Mouse (Mus musculus) large intestine, adult 2 months (tissue): ENCODE measurements around the gene Ptgis. TPM values are rescaled to one million over a fixed set of nuclear protein-coding genes. Genes with fewer than 3 reads are reported as not detected.

ENCODE experiments used
- DNase-seq: peaks from one replicate; pipeline ENCODE4 v3.0.0-alpha.2; 2012; ENCODE audit warnings: low read depth, low spot score
- WGBS: fragments of 180-500 bp; shearing (Covaris S2); methylation state at CpG from one replicate; pipeline ENCODE4 v1.1.7; 2018; 5-methylcytosine and 5-hydroxymethylcytosine counted together
- polyA plus RNA-seq: library from polyadenylated mRNA; depleted of rRNA; stranded (reverse); fragments of >200 nt; gene quantifications from 2 replicates; pipeline ENCODE4 v1.2.3, GENCODE M21; 2012

The Ptgis gene
- polyA plus RNA-seq, 1 experiment: 8.6 TPM

DNA sequence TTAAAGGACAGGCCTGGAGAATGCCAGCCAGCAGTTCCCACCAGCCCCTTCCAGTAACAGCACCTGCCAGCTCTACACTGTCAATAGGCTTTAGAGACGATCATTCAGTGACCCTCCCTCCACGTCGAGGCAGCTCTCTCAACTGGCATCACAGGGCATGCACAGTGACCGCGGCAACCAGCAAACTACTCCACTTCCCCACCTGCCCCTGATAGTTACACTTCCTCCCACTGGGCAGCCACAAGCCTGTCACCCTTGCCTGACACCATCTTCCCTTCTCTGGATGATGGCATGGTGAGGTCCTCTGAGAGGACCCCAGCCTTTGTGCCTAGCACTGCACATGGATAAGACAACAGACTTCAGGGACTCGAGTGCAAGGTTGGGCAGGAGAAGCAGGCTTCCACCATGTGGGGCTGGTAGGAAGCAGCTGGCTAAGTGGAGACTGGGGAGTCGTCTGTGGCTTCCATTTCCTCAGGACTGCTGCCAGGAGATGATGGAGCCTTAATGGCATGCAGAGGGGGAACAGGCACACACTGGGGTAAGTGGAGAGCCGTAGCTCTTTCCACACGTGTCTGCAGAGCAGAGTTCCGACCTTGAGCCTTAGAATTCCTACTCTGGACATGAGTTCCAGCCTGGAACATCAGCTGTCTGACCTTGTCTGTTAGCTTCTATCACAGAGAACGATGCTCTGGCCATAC is 72.7 kb downstream of the Ptgis start:
- 38% methylated on average over 11 of the region's 11 CpGs for WGBS
- DNase-seq: no peak

DNA sequence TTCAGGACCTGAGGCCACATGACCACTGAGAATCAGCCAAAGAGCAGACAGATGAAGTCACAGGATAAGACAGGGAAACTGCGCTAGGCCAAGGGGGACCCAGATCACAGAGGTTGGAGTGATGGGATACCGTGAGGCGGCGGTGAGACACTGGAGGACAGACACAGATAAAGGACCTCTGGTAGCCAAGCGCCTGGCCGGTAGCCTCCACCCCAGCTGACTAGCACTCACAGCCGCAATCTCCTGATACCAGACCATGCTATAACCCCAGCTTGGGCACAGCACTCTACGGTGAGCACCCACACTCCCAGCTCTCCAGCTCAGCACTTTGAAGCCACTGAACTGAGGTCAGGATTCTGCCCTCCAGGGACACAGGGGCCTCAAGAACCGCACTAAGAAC is 76.8 kb downstream of the Ptgis start:
- 86% methylated on average over 9 of the region's 9 CpGs for WGBS
- no peak for DNase-seq

- DNase-seq: no peak
- 96% methylated on average over 10 of the region's 10 CpGs for WGBS
These were observed 77.3 kb downstream of the Ptgis start for GRCm38 (mm10) chr2:167163134-167163533.

DNA sequence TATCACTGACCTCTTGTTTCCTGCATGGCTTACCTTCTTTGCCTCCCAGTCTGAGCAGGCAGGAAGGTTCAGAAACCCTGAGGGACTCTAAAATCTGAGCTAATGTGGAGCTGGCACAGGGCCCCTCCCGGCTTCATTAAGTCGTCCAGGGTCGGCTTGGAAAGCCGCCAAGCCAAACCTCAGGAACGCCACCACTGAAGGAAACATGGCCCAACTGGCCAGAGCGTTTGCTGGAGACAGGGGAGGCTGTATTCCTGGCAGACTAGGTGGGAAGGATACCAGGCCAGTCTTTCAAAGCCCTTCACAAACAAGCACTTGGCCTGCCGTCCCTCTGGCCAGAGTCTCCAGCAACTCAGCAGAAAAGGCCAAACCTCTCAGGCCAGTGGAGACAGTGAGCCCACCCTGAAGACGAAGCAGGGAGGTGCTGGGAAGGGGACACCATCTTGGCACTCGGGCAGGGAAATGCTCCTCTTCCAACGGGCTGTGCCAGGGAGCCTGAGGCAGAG is 77.8 kb downstream of the Ptgis start:
- 45% methylated on average over 10 of the region's 10 CpGs for WGBS
- DNase-seq: no peak

- DNase-seq: no peak
- WGBS: 86% methylated on average over 4 of the region's 4 CpGs
These were observed 80.7 kb downstream of the Ptgis start for GRCm38 (mm10) chr2:167159721-167160120.

DNA sequence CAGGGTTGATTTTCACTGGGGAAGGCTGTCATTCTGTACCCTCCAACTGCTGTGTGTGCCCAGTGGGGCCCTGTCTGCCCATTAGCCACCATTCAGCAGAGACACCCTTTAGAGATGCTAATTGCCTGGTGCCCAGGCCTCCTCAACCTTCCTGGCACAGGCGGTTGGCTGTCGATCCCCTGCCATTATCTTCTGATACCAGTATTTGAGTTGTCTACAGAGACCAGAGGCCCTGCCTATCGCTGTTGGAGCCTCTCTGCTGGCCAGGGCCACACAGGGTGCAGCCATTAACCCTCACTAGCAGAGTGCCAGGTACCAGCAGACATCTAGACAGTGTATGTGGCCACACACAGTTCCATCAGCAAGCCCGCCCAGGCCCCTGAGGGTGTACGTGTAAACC is 81.6 kb downstream of the Ptgis start:
- no peak for DNase-seq
- WGBS: 88% methylated on average over 5 of the region's 5 CpGs

DNA sequence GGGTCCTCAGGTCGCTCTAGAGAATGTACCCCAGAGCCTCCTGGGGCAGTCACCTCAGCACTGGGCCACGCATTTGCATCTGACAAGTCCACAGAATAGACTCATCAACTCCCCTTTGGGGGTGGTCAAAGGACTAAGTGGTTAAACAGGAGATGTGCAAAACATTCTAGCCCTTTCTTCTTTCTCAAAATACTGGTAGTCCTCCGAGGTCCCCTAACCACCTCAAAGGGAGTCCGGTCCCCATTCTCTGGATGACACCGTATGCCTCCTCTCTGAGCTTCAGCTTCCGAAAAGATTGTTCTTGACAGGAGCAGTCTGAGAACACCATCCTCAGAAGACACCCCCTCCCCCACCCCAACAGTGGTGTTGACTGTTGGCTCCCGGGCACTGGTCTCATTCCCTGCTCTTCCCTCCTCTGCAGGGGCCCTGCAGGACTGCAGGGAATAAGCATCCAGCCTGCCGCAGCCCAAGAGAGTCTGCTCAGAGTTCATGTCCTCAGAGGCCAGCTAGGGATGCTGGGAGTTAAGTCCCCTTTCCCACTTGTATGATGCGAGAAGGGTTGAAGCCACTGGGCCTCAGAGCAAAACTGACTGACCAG is 84.2 kb downstream of the Ptgis start:
- 46% methylated on average over 9 of the region's 9 CpGs for WGBS
- no peak for DNase-seq

- 43% methylated on average over 4 of the region's 4 CpGs for WGBS
- DNase-seq: no peak
These were observed 84.8 kb downstream of the Ptgis start for GRCm38 (mm10) chr2:167155541-167155973.

GRCm38 (mm10) chr2:167150880-167151279 is 89.5 kb downstream of the Ptgis start:
- DNase-seq: no peak
- 85% methylated on average over 6 of the region's 6 CpGs for WGBS

GRCm38 (mm10) chr2:167150135-167150534 is 90.3 kb downstream of the Ptgis start:
- 92% methylated on average over 7 of the region's 7 CpGs for WGBS
- DNase-seq: no peak

GRCm38 (mm10) chr2:167149035-167149434 is 91.4 kb downstream of the Ptgis start:
- no peak for DNase-seq
- WGBS: 82% methylated on average over 6 of the region's 6 CpGs

- DNase-seq: no peak
- 39% methylated on average over 8 of the region's 8 CpGs for WGBS
These were observed 92.7 kb downstream of the Ptgis start for GRCm38 (mm10) chr2:167147708-167148107.

DNA sequence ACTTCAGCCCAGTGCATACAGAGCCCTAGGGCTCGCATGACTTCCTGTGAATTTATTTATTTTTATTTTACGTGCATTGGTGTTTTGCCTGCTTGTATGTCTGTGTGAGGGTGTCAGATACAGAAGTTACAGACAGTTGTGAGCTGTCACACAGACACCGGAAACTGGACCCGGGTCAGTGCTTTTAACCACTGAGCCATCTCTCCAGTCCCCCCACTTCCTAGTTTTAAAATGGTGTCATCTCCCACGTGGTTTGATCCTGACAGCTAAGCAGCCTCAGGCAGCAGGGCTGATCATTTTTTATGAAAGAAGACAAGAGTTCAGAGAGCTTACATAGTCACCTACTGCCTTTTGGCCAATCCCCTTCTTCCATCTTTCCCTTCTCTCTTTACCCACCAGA is 94.5 kb downstream of the Ptgis start:
- no peak for DNase-seq
- 47% methylated on average over 5 of the region's 5 CpGs for WGBS

DNA sequence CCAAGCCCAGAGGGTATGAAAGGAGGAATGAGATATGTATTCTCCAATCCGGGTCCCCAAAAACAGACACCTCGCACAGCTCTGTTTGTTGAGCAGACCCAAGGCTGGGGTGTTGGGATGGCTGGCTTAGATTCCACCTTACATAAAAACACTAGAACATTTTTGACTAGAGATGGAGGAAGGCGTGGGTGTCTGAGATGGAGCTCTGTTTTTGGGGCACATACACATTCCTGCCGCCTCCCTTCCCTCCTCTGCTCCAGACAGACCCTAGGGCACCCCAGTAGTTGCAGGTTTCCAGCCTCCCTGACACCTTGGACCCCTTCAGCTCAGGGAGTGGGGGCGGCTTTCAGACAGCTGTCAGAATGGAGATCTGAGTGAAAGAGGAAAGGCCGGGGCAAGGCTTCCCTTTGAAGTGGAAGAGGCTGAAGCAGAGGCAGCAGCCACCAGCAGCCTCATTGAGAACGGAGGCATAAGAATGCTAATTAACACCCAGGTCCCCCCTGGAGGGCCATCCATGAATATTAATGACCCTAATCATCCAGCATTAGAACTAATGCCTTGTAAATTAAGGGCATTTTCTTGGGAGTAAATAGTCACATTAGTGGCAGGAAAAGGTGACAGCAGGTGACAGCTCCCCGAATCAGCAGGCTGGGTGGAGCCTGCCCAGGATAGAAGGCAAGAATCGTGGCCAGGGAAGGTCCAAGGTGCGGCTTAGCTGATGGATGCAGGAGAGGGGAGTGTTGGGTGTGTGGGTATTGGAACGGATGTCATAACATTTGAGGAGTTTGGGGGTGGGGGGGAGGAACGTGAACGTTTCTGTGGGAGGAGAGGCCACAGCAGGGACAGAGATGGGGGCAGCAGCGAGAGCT is 95.7 kb downstream of the Ptgis start:
- no peak for DNase-seq
- 29% methylated on average over 14 of the region's 14 CpGs for WGBS

- 69% methylated on average over 2 of the region's 2 CpGs for WGBS
These were observed 96.5 kb downstream of the Ptgis start for GRCm38 (mm10) chr2:167143914-167144313.

GRCm38 (mm10) chr2:167142282-167142681 is 98.1 kb downstream of the Ptgis start:
- WGBS: 87% methylated on average over 3 of the region's 3 CpGs
- DNase-seq: no peak

More at GRCm38 (mm10) chr2:167143914-167144313, 96.5 kb downstream of the Ptgis start:
- DNase-seq: no peak

GRCm38 (mm10) chr2:167141810-167142209 is 98.6 kb downstream of the Ptgis start:
- DNase-seq: no peak
- 70% methylated on average over 4 of the region's 4 CpGs for WGBS
